Mouse (Mus musculus) layer of hippocampus, adult 9-11 months (tissue): ENCODE measurements around the gene Ripply1.
A peak's percentile ranks its signal among the peaks of the same experiment; 100 is the strongest.

Experiments used
- DNase-seq: peaks from one replicate; pipeline ENCODE4 v3.0.0; 2022

Gene Ripply1

GRCm38 (mm10) chrX:139782278-139783044 lies at the start of gene Ripply1:
Ripply1 (minus strand) TSS chrX:139782353.
- no peak for DNase-seq

- no peak for DNase-seq
These were observed 46.4 kb upstream of the Ripply1 start for GRCm38 (mm10) chrX:139828363-139829092.

DNA sequence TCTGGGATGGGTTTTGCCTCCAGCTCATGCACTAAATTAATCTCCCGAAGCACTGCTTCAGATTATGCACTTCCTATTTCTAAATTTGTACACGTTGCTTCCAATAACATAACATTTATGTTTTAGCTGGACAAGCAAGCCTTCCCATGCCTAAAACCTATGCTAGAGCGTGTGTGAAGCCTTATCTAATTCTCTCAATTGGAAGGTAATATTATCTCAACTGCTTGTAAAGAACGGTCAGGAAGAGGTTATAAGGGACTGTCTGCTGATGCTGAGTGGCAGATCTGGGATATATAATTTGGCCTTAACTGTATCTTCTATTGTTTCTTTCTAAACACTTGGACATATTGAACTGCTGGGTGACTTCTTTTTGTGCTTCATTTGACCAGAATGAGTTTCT lies 44.8 kb upstream of the Ripply1 start:
- no peak for DNase-seq

GRCm38 (mm10) chrX:139825402-139825801 lies 43.2 kb upstream of the Ripply1 start:
- no peak for DNase-seq

GRCm38 (mm10) chrX:139815201-139815600 lies 33.0 kb upstream of the Ripply1 start:
- DNase-seq = no peak

- DNase-seq = no peak
These were observed 32.0 kb upstream of the Ripply1 start for GRCm38 (mm10) chrX:139814018-139814635.

GRCm38 (mm10) chrX:139813299-139814002 lies 31.3 kb upstream of the Ripply1 start:
- no peak for DNase-seq

GRCm38 (mm10) chrX:139812636-139813298 lies 30.6 kb upstream of the Ripply1 start:
- no peak for DNase-seq

DNA sequence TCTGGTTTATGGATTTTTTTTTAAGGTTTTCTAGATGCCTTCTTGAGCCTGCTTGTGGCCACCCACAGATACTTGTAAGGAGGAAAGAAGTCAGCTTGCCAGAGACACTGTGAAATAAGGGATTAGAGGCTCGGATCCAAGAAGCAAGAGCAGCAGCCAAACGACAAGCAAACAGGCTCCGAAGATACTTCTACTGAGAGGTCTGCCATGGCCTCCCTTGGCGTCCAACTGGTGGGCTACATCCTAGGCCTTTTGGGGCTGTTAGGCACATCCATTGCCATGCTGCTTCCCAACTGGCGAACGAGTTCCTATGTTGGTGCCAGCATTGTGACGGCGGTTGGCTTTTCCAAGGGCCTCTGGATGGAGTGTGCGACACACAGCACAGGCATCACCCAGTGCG lies 26.3 kb upstream of the Ripply1 start:
- DNase-seq = no peak

GRCm38 (mm10) chrX:139808085-139808484 lies 25.9 kb upstream of the Ripply1 start:
- peak; percentile 19 for DNase-seq

DNA sequence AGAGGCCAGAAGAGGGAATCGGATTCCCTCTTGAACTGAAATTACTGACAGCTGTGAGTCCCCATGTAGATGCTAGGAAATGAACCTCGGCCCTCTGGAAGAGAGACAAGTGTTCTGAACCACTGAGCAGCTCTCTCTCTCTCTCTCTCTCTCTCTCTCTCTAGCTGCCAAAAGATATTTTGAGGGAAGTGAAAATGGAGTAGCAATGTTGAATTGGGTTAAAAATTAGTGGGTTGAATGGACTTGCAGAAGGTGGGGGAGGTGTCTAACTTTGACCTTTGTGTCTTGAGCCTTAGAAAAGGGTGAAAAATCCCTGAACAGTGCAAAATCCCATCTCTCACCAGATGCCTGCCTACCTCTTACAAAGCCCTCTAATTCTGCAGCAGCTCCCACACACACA lies 25.2 kb upstream of the Ripply1 start:
- no peak for DNase-seq

GRCm38 (mm10) chrX:139805918-139806317 lies 23.8 kb upstream of the Ripply1 start:
- no peak for DNase-seq

DNA sequence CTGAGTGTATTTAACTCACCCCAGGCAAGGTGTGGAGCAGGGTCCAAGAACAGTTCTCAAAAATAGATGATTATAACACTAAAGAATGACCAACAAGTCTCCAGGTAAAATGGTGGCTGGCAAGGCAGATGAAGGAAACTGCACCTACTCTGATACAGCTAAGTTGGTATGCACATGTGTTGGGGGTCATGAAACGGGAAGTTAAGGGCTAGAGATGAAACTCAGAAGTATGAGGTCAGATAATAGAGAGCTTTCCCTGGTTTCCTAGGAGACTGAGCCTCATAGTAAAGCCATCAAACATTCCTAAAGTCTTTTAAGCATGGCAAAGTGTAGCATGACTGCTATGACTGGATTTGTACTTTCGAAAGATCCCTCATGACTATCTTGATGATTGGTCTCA lies 20.9 kb upstream of the Ripply1 start:
- no peak for DNase-seq

- no peak for DNase-seq
These were observed 18.3 kb upstream of the Ripply1 start, which contains the start of gene Cldn2 for GRCm38 (mm10) chrX:139800406-139800878. Cldn2 (plus strand) TSS chrX:139800828.

DNA sequence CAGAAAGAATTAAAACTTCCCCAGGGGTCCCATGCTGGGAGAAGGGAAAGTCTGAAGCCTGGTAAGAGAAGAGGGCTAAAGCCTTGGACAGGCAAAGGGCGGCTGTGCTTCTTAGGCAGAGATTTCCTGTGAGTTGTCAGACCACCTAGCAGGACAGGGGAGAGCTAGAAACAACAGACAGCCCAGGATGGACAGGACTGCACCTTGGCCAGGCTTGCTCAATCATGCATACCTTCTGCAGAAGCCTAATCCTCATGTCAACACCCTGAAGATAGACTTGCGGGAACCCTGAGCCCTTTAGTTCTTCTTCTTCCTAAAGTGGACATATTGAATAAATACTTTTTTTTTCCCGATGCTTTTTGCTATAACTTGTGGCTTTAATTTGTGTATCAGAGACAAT lies 17.8 kb upstream of the Ripply1 start:
- DNase-seq = no peak

DNA sequence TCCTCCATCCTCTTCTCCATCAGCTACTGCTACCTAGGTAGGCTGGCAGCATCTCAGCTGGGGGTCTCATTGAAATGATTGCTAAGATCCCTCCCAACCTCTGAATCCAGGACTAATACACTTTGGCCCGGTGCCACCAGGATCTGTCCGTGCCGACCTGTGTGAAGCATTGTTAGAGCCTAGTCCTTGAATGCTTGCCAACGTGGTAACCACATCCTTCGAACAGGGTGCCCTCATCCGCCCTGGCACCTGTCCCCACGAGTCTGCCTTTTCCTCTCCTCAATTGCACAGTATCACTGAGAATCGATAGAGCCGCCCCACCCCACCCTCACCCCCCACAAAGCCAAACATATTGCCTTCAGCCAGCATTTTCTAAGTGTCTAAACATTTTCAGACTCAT lies 15.7 kb upstream of the Ripply1 start:
- no peak for DNase-seq

GRCm38 (mm10) chrX:139796037-139796436 lies 13.9 kb upstream of the Ripply1 start:
- no peak for DNase-seq

DNA sequence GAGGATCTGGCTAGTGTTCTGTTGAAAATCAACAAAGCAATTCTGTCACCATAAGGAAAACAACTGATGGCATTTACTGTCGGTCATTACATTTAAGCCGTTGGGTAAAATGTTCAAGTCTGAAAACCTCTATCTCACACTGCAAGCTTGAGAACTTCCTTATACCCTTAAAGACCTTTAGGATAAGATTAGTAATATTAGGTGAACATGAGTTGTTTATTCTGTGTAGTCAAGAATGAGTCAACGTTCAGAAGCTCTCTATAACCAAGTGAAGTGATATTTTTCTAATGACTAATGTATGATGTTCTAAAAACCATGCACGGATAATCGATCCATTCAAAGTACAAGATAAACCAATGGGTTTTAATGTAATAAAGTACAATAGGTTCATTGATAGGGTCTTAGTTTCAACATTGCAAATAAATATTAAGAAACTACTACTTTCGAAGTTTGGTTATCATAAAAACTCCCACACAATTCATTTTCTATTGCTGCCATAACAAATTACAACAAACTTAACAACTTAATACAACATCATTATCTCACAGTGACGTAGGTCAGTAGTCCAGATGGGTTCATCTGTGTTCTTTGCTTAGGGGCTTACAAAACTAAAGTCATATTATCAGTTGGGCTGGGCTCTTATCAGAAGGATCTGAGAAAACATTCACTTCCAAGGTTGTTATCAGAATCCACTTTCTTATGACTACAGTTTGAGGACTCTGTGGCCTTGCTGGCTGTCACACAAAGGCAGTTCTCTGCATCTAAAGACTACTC lies 12.1 kb upstream of the Ripply1 start:
- DNase-seq = no peak

DNA sequence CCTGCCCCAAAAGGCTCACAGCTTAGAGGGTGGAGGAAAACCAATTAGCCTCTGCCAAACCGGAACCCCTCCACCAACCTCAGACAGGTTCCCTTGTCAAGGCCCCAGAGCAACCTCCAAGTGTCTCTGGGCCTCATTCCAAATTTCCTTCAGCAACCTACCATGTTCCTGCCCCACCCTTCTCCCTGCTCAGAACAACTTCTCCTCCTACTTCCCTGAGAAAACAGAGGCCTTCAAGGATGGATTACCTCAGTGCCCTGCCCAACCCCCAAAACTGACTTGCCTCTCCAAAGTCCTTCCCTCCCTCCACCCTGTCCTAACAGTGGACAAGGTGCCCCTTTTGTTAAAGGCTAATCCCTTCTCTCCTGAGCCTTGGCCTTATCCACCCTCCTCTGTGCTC lies 3.6 kb upstream of the Ripply1 start:
- no peak for DNase-seq

DNA sequence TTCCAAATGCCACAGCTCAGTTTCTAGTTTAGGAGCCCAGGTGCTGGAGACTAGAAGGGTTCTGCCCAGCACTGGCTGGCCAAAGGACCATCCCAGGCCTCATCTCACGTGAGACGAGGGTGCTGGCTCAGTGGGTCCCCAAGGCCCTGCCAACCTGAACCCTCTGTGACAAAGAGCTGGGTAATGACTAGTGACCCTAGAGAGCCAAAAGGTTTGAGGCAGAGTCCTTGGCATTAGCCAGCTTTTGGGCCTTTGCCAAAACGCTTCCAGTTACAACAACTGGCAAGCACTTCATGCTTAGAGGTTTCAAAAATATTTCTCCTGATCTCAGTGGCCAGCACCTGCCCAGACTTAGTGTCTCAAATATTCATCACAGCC lies 881 bp upstream of the Ripply1 start:
- DNase-seq = no peak

- DNase-seq = no peak
These were observed 590 bp downstream of the Ripply1 start for GRCm38 (mm10) chrX:139781563-139781962.

DNA sequence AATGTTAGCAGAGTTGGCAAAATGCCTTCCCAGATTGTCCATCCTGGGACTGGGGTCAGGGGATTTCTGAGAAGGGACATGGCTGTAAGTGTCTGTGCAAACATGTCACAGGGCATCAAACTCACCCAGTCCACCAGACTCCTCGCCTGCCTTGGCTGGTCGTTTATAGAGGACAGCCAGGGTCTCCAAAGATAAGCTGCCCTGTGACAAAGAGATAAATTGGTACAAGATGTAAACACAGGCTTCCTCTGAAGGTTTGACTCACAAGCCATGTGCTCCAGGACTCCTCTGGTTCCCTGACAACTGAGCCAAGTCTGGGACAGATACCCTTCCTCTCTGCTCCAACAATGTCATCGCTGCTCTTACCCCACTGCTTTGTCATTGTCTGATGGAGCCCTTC lies 1.2 kb downstream of the Ripply1 start:
- DNase-seq = no peak
